Mouse (Mus musculus) thymus, postnatal 4 days (tissue): Measurements from ENCODE around the gene Il17re.

Experiments
- DNase-seq: peaks from one replicate; pipeline ENCODE4 v3.0.0; 2021

Il17re gene

DNA sequence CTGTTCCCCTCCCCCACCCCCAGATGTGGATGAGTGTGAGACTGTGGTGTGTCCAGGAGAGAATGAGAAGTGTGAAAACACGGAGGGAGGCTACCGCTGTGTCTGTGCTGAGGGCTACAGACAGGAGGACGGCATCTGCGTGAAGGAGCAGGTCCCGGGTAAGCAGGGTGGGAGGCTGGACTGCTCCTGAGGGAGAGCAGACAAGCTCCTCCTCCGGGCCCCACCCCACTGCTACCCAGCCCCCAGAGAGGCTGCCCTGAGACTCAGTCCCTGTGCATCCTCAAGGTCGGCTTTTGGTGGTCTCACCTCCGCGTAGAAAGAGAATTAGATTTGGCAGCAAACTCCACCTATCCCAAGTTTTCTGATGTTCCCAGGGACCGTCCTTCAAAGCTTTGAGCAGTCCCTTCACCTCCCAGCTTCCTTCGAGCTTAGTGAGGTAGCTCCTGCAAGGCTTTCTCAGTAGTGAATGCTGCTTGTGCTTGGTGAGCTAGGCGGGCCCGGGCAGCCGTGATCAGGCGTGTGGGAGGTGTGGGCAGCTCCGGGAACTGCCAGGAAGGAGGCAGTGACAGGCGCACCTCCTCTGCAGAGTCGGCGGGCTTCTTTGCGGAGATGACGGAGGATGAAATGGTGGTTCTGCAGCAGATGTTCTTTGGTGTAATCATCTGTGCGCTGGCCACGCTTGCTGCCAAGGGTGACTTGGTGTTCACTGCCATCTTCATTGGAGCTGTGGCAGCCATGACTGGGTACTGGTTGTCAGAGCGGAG, 34.0 kb downstream of the Il17re start:
- no peak for DNase-seq

- peak; percentile 93 for DNase-seq
Measured at GRCm38 (mm10) chr6:113494258-113494788, 36.0 kb downstream of the Il17re start.

GRCm38 (mm10) chr6:113495071-113495675, 36.9 kb downstream of the Il17re start:
- DNase-seq: no peak

DNA sequence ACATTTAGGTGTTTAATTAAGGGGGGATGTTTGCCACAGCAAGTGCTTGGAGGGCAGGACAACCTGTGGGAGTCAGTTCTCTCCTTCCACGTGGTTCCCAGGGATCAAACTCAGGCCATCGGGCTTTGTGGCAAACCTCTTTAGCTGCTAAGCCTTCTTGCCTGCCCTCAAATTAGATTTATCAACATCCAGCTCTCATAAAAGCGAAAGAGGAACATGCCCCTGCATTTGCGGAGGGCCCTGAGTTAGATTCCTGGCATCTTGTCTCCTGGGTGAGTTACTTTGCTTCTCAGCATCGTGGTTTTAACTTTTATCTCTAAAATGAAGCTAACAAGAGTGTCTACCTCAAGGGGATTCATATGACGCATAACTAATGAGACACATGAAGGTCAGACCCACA, 41.1 kb downstream of the Il17re start:
- DNase-seq: no peak

DNA sequence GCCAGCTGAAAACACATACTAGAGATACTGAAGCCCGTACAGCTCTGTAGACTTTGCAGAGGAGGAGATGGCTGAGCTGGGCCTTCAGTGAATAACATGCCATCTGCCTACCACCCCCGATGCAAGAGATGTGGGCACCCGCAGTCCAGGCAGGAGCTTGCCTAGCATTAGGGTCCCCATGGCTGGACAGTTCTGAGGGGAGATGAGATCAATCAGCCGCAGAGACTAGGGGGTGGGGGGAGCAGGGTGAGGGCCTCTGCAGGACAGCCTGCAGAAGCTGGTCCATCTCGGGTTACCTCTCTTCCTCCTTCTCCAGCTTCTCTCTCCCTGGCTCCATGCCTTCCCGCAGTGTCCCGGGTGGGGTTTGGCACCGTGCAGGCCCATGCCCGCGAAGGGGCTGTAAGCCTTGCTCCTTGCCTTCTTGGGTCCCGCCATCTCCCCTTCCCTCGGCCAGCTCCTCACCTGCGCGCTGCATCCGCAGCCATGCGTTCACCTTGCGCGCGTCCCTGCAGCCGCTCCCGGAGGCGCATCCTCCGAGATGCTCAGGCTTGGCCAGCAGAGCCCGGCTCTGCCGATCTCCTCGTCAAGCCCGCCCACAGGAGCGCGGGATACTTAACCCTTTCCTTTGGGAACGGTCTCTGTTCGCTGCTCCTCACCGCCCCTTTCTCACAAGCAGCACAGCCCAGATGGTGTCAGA, 43.3 kb downstream of the Il17re start, which contains the start of gene Prrt3:
TSS of gene Prrt3 (minus strand) at position 544 of the 697 bp plus-strand sequence.
- DNase-seq: no peak

DNA sequence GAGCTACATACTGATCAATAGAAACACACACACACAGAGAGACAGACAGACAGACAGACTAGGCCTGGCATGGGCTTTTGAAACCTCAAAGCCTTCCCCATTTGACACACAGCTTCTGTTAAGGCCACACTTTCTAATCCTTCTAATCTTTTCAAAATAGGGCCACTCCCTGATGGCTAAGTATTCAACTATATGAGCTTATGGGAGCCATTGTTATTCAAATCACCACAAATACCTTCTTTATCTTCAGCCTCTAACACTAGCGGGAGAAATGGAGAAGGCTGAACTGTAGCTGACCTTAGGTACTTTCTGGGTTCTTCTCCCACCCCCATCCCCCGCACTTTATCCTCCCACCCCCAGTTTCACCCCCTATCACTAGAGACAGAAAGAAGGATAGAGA, 44.5 kb downstream of the Il17re start:
- no peak for DNase-seq

- DNase-seq: no peak
Measured at GRCm38 (mm10) chr6:113505689-113506088, 47.4 kb downstream of the Il17re start.

DNA sequence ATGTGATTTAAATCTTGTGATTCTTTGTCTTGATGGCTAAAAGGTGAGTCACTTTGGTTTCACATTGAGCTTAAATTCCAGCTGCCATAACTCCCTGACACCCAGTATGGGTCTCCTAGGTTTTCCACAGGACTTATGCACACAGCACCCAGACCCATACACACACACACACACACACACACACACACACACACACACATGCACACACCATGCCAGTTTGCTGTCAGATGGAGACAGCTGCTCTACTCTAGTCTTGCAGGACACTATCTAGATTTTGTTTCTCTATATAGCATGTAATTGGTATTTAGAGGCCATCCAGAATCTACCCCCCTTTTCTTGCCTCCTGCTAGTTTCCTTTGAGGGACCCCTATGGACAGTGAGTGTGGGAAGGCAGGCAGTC, 48.8 kb downstream of the Il17re start:
- no peak for DNase-seq

- DNase-seq: no peak
Measured at GRCm38 (mm10) chr6:113508272-113508946, 50.1 kb downstream of the Il17re start.

DNA sequence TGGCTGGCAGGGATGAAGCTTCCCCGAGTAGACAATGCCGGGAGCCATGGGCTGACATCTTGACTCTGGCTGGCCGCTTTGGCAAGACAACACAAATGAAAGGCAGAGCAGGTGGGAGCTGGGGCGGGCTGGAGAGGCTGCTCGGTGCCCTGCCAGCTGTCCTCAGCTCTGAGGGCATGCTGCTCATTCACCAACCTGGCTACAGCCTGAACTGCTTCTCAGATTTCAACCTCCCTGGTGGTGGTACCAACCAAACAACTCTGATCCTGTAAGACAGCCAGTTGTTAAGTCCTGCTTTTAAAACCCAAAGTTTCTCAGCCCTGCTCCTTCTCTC, 50.6 kb downstream of the Il17re start:
- DNase-seq: peak; percentile 22

GRCm38 (mm10) chr6:113513944-113514343, 55.7 kb downstream of the Il17re start:
- no peak for DNase-seq

- no peak for DNase-seq
Measured at GRCm38 (mm10) chr6:113514600-113514999, 56.3 kb downstream of the Il17re start.

DNA sequence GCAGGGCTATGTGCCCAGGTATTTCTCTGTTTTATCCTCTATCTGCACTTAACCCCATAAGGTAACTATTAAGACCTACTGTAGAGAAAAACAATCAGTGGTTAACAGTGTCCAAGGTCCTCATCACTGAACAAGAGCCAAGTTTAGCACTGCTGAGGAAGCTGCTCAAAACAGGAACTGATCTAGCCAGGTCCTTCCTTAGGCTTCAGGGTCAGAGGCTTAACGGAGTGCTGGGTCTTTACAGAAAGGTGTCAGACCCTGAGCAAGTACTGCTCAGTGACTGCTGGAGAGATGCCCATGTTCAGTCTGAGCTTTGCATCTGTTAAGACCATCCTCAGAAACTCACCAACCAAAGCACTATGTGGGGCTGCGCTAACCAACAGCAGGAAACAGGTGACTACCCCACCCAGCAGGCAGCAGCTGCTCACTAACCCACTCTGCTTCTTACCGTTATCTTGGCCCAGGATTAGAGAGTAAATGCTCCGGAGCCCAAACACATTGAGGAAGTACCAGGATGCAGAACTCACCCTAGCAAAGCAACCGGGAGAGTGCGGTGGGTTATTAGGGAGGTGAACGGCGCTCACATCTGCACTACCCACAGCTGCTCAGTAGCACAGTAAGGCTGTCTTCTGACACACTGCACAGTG, 59.3 kb downstream of the Il17re start:
- DNase-seq: peak; percentile 42
